Mouse (Mus musculus): Measurements from ENCODE around the gene Iqsec1. TPM values are rescaled to one million over a fixed set of nuclear protein-coding genes. Genes with fewer than 3 reads are reported as not detected.

Gene Iqsec1
- polyA plus RNA-seq, 1 experiment: 124 TPM

- H3K36me3 ChIP-seq (ENCODE audit: control insufficient read depth, insufficient read depth, low read length): no peaks in the 10 kb centered on the region
- H3K27ac ChIP-seq (ENCODE audit: control insufficient read depth, insufficient read depth, low read length): no peak overlapping the region
- H3K27me3 ChIP-seq (ENCODE audit: control insufficient read depth, insufficient read depth, low read length): no peaks in the 10 kb centered on the region
- no peaks in the 10 kb centered on the region for H3K4me1 ChIP-seq (replicated peaks; ENCODE audit: control insufficient read depth, insufficient read depth, low read length)
- TF ChIP-seq CTCF (IDR thresholded peaks at IDR 0.05; ENCODE audit: borderline replicate concordance, control insufficient read depth, extremely low read depth, insufficient read depth, low read length, poor library complexity) (no peak), POLR2A (IDR thresholded peaks at IDR 0.05; ENCODE audit: control insufficient read depth, extremely low read depth, insufficient read depth, low read length, poor library complexity) (no peak)
- 75% methylated on average over 5 of the region's 5 CpGs for WGBS
- no peak for DNase-seq
- no peak overlapping the region for H3K4me3 ChIP-seq (ENCODE audit: control insufficient read depth, insufficient read depth, low read length)
These were observed 101.3 kb downstream of the Iqsec1 start for GRCm38 (mm10) chr6:90887024-90887775.

GRCm38 (mm10) chr6:90885626-90886025 lies 102.9 kb downstream of the Iqsec1 start:
- Histone ChIP-seq H3K27ac (ENCODE audit: control insufficient read depth, insufficient read depth, low read length) (no peak overlapping the region), H3K36me3 (ENCODE audit: control insufficient read depth, insufficient read depth, low read length) (no peaks in the 10 kb centered on the region), H3K4me1 (replicated peaks; ENCODE audit: control insufficient read depth, insufficient read depth, low read length) (no peaks in the 10 kb centered on the region), H3K4me3 (ENCODE audit: control insufficient read depth, insufficient read depth, low read length) (no peak overlapping the region), H3K27me3 (ENCODE audit: control insufficient read depth, insufficient read depth, low read length) (no peaks in the 10 kb centered on the region)
- no peak for DNase-seq
- no peak for TF ChIP-seq POLR2A (IDR thresholded peaks at IDR 0.05; ENCODE audit: control insufficient read depth, extremely low read depth, insufficient read depth, low read length, poor library complexity)
- TF ChIP-seq CTCF (IDR thresholded peaks at IDR 0.05; ENCODE audit: borderline replicate concordance, control insufficient read depth, extremely low read depth, insufficient read depth, low read length, poor library complexity): no peak
- WGBS: 93% methylated on average over 1 of the region's 1 CpGs

- WGBS: 63% methylated on average over 1 of the region's 1 CpGs
- no peak overlapping the region for H3K27ac ChIP-seq (ENCODE audit: control insufficient read depth, insufficient read depth, low read length)
- no peak for DNase-seq
- H3K4me3 ChIP-seq (ENCODE audit: control insufficient read depth, insufficient read depth, low read length): no peak overlapping the region
- TF ChIP-seq CTCF (IDR thresholded peaks at IDR 0.05; ENCODE audit: borderline replicate concordance, control insufficient read depth, extremely low read depth, insufficient read depth, low read length, poor library complexity) (no peak), POLR2A (IDR thresholded peaks at IDR 0.05; ENCODE audit: control insufficient read depth, extremely low read depth, insufficient read depth, low read length, poor library complexity) (no peak)
- no peaks in the 10 kb centered on the region for H3K27me3 ChIP-seq (ENCODE audit: control insufficient read depth, insufficient read depth, low read length)
- no peaks in the 10 kb centered on the region for H3K4me1 ChIP-seq (replicated peaks; ENCODE audit: control insufficient read depth, insufficient read depth, low read length)
- no peaks in the 10 kb centered on the region for H3K36me3 ChIP-seq (ENCODE audit: control insufficient read depth, insufficient read depth, low read length)
These were observed 103.9 kb downstream of the Iqsec1 start for GRCm38 (mm10) chr6:90884631-90885030.

GRCm38 (mm10) chr6:90880975-90881374 lies 107.5 kb downstream of the Iqsec1 start:
- 95% methylated on average over 2 of the region's 2 CpGs for WGBS
- Histone ChIP-seq H3K36me3 (ENCODE audit: control insufficient read depth, insufficient read depth, low read length) (no peaks in the 10 kb centered on the region), H3K27me3 (ENCODE audit: control insufficient read depth, insufficient read depth, low read length) (no peaks in the 10 kb centered on the region), H3K4me3 (ENCODE audit: control insufficient read depth, insufficient read depth, low read length) (no peak overlapping the region), H3K27ac (ENCODE audit: control insufficient read depth, insufficient read depth, low read length) (no peak overlapping the region), H3K4me1 (replicated peaks; ENCODE audit: control insufficient read depth, insufficient read depth, low read length) (no peaks in the 10 kb centered on the region)
- TF ChIP-seq CTCF (IDR thresholded peaks at IDR 0.05; ENCODE audit: borderline replicate concordance, control insufficient read depth, extremely low read depth, insufficient read depth, low read length, poor library complexity): no peak
- no peak for TF ChIP-seq POLR2A (IDR thresholded peaks at IDR 0.05; ENCODE audit: control insufficient read depth, extremely low read depth, insufficient read depth, low read length, poor library complexity)
- DNase-seq: no peak

GRCm38 (mm10) chr6:90880404-90880803 lies 108.1 kb downstream of the Iqsec1 start:
- TF ChIP-seq POLR2A (IDR thresholded peaks at IDR 0.05; ENCODE audit: control insufficient read depth, extremely low read depth, insufficient read depth, low read length, poor library complexity): no peak
- no peak for TF ChIP-seq CTCF (IDR thresholded peaks at IDR 0.05; ENCODE audit: borderline replicate concordance, control insufficient read depth, extremely low read depth, insufficient read depth, low read length, poor library complexity)
- no peaks in the 10 kb centered on the region for H3K36me3 ChIP-seq (ENCODE audit: control insufficient read depth, insufficient read depth, low read length)
- WGBS: 77% methylated on average over 3 of the region's 3 CpGs
- no peaks in the 10 kb centered on the region for H3K4me1 ChIP-seq (replicated peaks; ENCODE audit: control insufficient read depth, insufficient read depth, low read length)
- DNase-seq: no peak
- H3K27ac ChIP-seq (ENCODE audit: control insufficient read depth, insufficient read depth, low read length): no peak overlapping the region
- no peaks in the 10 kb centered on the region for H3K27me3 ChIP-seq (ENCODE audit: control insufficient read depth, insufficient read depth, low read length)
- H3K4me3 ChIP-seq (ENCODE audit: control insufficient read depth, insufficient read depth, low read length): no peak overlapping the region

- WGBS: 87% methylated on average over 8 of the region's 8 CpGs
- TF ChIP-seq CTCF (IDR thresholded peaks at IDR 0.05; ENCODE audit: borderline replicate concordance, control insufficient read depth, extremely low read depth, insufficient read depth, low read length, poor library complexity) (no peak), POLR2A (IDR thresholded peaks at IDR 0.05; ENCODE audit: control insufficient read depth, extremely low read depth, insufficient read depth, low read length, poor library complexity) (no peak)
These were observed 116.9 kb downstream of the Iqsec1 start for GRCm38 (mm10) chr6:90871581-90871980.

More at GRCm38 (mm10) chr6:90871581-90871980, 116.9 kb downstream of the Iqsec1 start:
- Histone ChIP-seq H3K36me3 (ENCODE audit: control insufficient read depth, insufficient read depth, low read length) (no peaks in the 10 kb centered on the region), H3K27ac (ENCODE audit: control insufficient read depth, insufficient read depth, low read length) (no peak overlapping the region), H3K27me3 (ENCODE audit: control insufficient read depth, insufficient read depth, low read length) (no peaks in the 10 kb centered on the region), H3K4me1 (replicated peaks; ENCODE audit: control insufficient read depth, insufficient read depth, low read length) (no peaks in the 10 kb centered on the region), H3K4me3 (ENCODE audit: control insufficient read depth, insufficient read depth, low read length) (no peak overlapping the region)
- DNase-seq: no peak
